Mouse (Mus musculus): ENCODE measurements around the gene 2210016F16Rik. TPM values are rescaled to one million over a fixed set of nuclear protein-coding genes. Genes with fewer than 3 reads are reported as not detected.
"Not testable (repeated sequence)": the region's sequence is repeated elsewhere in the genome, so short reads cannot be mapped to it uniquely, and the experiment has no call there.

Gene 2210016F16Rik
- polyA plus RNA-seq, 1 experiment from 2014 or later, result 33.0 TPM

- no peak for ATAC-seq (ENCODE audit: insufficient number of reproducible peaks, insufficient read depth, low FRiP score, low read depth)
- WGBS, result 94% methylated on average over 4 of the region's 4 CpGs
Observed at GRCm38 (mm10) chr13:58411073-58411472, 26.0 kb upstream of the 2210016F16Rik start.

GRCm38 (mm10) chr13:58403243-58403642 lies 18.2 kb upstream of the 2210016F16Rik start, which contains the start of gene Hnrnpk:
Gene Hnrnpk (minus strand): TSS chr13:58403343.
- H3K27me3 ChIP-seq (ENCODE audit: control insufficient read depth, insufficient read depth, low read length); H3K9me3 ChIP-seq (ENCODE audit: control insufficient read depth, low read depth, low read length); ATAC-seq (ENCODE audit: insufficient number of reproducible peaks, insufficient read depth, low FRiP score, low read depth): not testable (repeated sequence)
- Histone ChIP-seq H3K4me2 (replicated peaks; ENCODE audit: low read depth, low read length) (peak within 1 kb of the TSS; percentile 44), H3K4me3 (ENCODE audit: low read depth, low read length) (peak within 1 kb of the TSS; percentile 98), H3K4me1 (ENCODE audit: control insufficient read depth, insufficient read depth, low read length) (peaks cover 11% of the 10 kb centered on the region; the same call in 1 of the 2 replicates), H3K27ac (ENCODE audit: low read length) (peak within 1 kb of the TSS; percentile 99), H3K9ac (replicated peaks; ENCODE audit: low read depth, low read length) (peak within 1 kb of the TSS; percentile 100), H3K36me3 (ENCODE audit: control insufficient read depth, insufficient read depth, low read length) (peaks cover 16% of the 10 kb centered on the region)
- WGBS, result 7% methylated on average over 16 of the region's 17 CpGs

More at GRCm38 (mm10) chr13:58411073-58411472, 26.0 kb upstream of the 2210016F16Rik start:
- Histone ChIP-seq H3K36me3 (ENCODE audit: control insufficient read depth, insufficient read depth, low read length) (peaks cover 4% of the 10 kb centered on the region), H3K4me2 (replicated peaks; ENCODE audit: low read depth, low read length) (no peak overlapping the region), H3K9me3 (ENCODE audit: control insufficient read depth, low read depth, low read length) (no peaks in the 10 kb centered on the region; the same call in 1 of the 2 replicates), H3K9ac (replicated peaks; ENCODE audit: low read depth, low read length) (no peak overlapping the region), H3K4me3 (ENCODE audit: low read depth, low read length) (no peak overlapping the region), H3K27me3 (ENCODE audit: control insufficient read depth, insufficient read depth, low read length) (no peaks in the 10 kb centered on the region), H3K4me1 (ENCODE audit: control insufficient read depth, insufficient read depth, low read length) (no peaks in the 10 kb centered on the region), H3K27ac (ENCODE audit: low read length) (no peak overlapping the region)

- peak overlapping the region; percentile 98 for H3K4me3 ChIP-seq (ENCODE audit: low read depth, low read length)
- peaks cover 20% of the 10 kb centered on the region for H3K36me3 ChIP-seq (ENCODE audit: control insufficient read depth, insufficient read depth, low read length)
- peak; percentile 73 for ATAC-seq (ENCODE audit: insufficient number of reproducible peaks, insufficient read depth, low FRiP score, low read depth)
- H3K4me1 ChIP-seq (ENCODE audit: control insufficient read depth, insufficient read depth, low read length), result peaks cover 11% of the 10 kb centered on the region; the same call in 1 of the 2 replicates
- H3K9ac ChIP-seq (replicated peaks; ENCODE audit: low read depth, low read length), result peak overlapping the region; percentile 100
- H3K9me3 ChIP-seq (ENCODE audit: control insufficient read depth, low read depth, low read length), result no peaks in the 10 kb centered on the region
- no peaks in the 10 kb centered on the region for H3K27me3 ChIP-seq (ENCODE audit: control insufficient read depth, insufficient read depth, low read length)
- H3K4me2 ChIP-seq (replicated peaks; ENCODE audit: low read depth, low read length), result peak overlapping the region; percentile 44
- 0% methylated on average over 25 of the region's 48 CpGs for WGBS
- H3K27ac ChIP-seq (ENCODE audit: low read length), result peak overlapping the region; percentile 99
Observed at GRCm38 (mm10) chr13:58402744-58403110, 17.7 kb upstream of the 2210016F16Rik start.

- H3K27ac ChIP-seq (ENCODE audit: low read length), result peak within 1 kb of the TSS; percentile 99
- ATAC-seq (ENCODE audit: insufficient number of reproducible peaks, insufficient read depth, low FRiP score, low read depth), result peak; percentile 92
- peak within 1 kb of the TSS; percentile 98 for H3K4me3 ChIP-seq (ENCODE audit: low read depth, low read length)
- peak within 1 kb of the TSS; percentile 100 for H3K9ac ChIP-seq (replicated peaks; ENCODE audit: low read depth, low read length)
- peaks cover 21% of the 10 kb centered on the region for H3K36me3 ChIP-seq (ENCODE audit: control insufficient read depth, insufficient read depth, low read length)
- no peaks in the 10 kb centered on the region for H3K27me3 ChIP-seq (ENCODE audit: control insufficient read depth, insufficient read depth, low read length)
- peak within 1 kb of the TSS; percentile 79 for H3K4me2 ChIP-seq (replicated peaks; ENCODE audit: low read depth, low read length)
- under 1% methylated on average over 90 of the region's 91 CpGs for WGBS
- H3K9me3 ChIP-seq (ENCODE audit: control insufficient read depth, low read depth, low read length), result no peaks in the 10 kb centered on the region
- peaks cover 11% of the 10 kb centered on the region; the same call in 1 of the 2 replicates for H3K4me1 ChIP-seq (ENCODE audit: control insufficient read depth, insufficient read depth, low read length)
Observed at GRCm38 (mm10) chr13:58402003-58402743, 17.1 kb upstream of the 2210016F16Rik start, which contains the start of gene Rmi1. Gene Rmi1 (plus strand): TSS chr13:58402248.

GRCm38 (mm10) chr13:58401135-58402002 lies 16.3 kb upstream of the 2210016F16Rik start:
- peak overlapping the region; percentile 79 for H3K4me2 ChIP-seq (replicated peaks; ENCODE audit: low read depth, low read length)
- peak overlapping the region; percentile 100 for H3K9ac ChIP-seq (replicated peaks; ENCODE audit: low read depth, low read length)
- no peaks in the 10 kb centered on the region for H3K27me3 ChIP-seq (ENCODE audit: control insufficient read depth, insufficient read depth, low read length)
- H3K4me3 ChIP-seq (ENCODE audit: low read depth, low read length), result peak overlapping the region; percentile 98
- H3K27ac ChIP-seq (ENCODE audit: low read length), result peak overlapping the region; percentile 99
- WGBS, result under 1% methylated on average over 72 of the region's 100 CpGs
- H3K4me1 ChIP-seq (ENCODE audit: control insufficient read depth, insufficient read depth, low read length), result peaks cover 11% of the 10 kb centered on the region; the same call in 1 of the 2 replicates
- peaks cover 29% of the 10 kb centered on the region for H3K36me3 ChIP-seq (ENCODE audit: control insufficient read depth, insufficient read depth, low read length)
- H3K9me3 ChIP-seq (ENCODE audit: control insufficient read depth, low read depth, low read length), result no peaks in the 10 kb centered on the region
- ATAC-seq (ENCODE audit: insufficient number of reproducible peaks, insufficient read depth, low FRiP score, low read depth), result peak; percentile 43

GRCm38 (mm10) chr13:58400576-58400975 lies 15.6 kb upstream of the 2210016F16Rik start:
- Histone ChIP-seq H3K9me3 (ENCODE audit: control insufficient read depth, low read depth, low read length) (no peaks in the 10 kb centered on the region), H3K4me3 (ENCODE audit: low read depth, low read length) (peak overlapping the region; percentile 98), H3K4me2 (replicated peaks; ENCODE audit: low read depth, low read length) (peak overlapping the region; percentile 79), H3K27ac (ENCODE audit: low read length) (no peak overlapping the region; the same call in 1 of the 2 replicates), H3K36me3 (ENCODE audit: control insufficient read depth, insufficient read depth, low read length) (peaks cover 37% of the 10 kb centered on the region), H3K27me3 (ENCODE audit: control insufficient read depth, insufficient read depth, low read length) (no peaks in the 10 kb centered on the region), H3K9ac (replicated peaks; ENCODE audit: low read depth, low read length) (peak overlapping the region; percentile 100), H3K4me1 (ENCODE audit: control insufficient read depth, insufficient read depth, low read length) (peaks cover 11% of the 10 kb centered on the region; the same call in 1 of the 2 replicates)
- WGBS, result under 1% methylated on average over 11 of the region's 11 CpGs
- no peak for ATAC-seq (ENCODE audit: insufficient number of reproducible peaks, insufficient read depth, low FRiP score, low read depth)

GRCm38 (mm10) chr13:58397651-58398050 lies 12.6 kb upstream of the 2210016F16Rik start:
- Histone ChIP-seq H3K4me1 (ENCODE audit: control insufficient read depth, insufficient read depth, low read length) (peaks cover 5% of the 10 kb centered on the region; the same call in 1 of the 2 replicates), H3K9ac (replicated peaks; ENCODE audit: low read depth, low read length) (no peak overlapping the region), H3K4me3 (ENCODE audit: low read depth, low read length) (no peak overlapping the region), H3K9me3 (ENCODE audit: control insufficient read depth, low read depth, low read length) (no peaks in the 10 kb centered on the region), H3K4me2 (replicated peaks; ENCODE audit: low read depth, low read length) (no peak overlapping the region), H3K36me3 (ENCODE audit: control insufficient read depth, insufficient read depth, low read length) (peaks cover 64% of the 10 kb centered on the region), H3K27me3 (ENCODE audit: control insufficient read depth, insufficient read depth, low read length) (no peaks in the 10 kb centered on the region), H3K27ac (ENCODE audit: low read length) (no peak overlapping the region)
- ATAC-seq (ENCODE audit: insufficient number of reproducible peaks, insufficient read depth, low FRiP score, low read depth), result no peak
- WGBS, result 91% methylated on average over 13 of the region's 13 CpGs

- not testable (repeated sequence) for H3K4me2 ChIP-seq (replicated peaks; ENCODE audit: low read depth, low read length); H3K27ac ChIP-seq (ENCODE audit: low read length); ATAC-seq (ENCODE audit: insufficient number of reproducible peaks, insufficient read depth, low FRiP score, low read depth); H3K9ac ChIP-seq (replicated peaks; ENCODE audit: low read depth, low read length); H3K27me3 ChIP-seq (ENCODE audit: control insufficient read depth, insufficient read depth, low read length); H3K4me1 ChIP-seq (ENCODE audit: control insufficient read depth, insufficient read depth, low read length); H3K9me3 ChIP-seq (ENCODE audit: control insufficient read depth, low read depth, low read length); H3K4me3 ChIP-seq (ENCODE audit: low read depth, low read length)
- WGBS, result 82% methylated on average over 11 of the region's 11 CpGs
- peaks cover 82% of the 10 kb centered on the region for H3K36me3 ChIP-seq (ENCODE audit: control insufficient read depth, insufficient read depth, low read length)
Observed at GRCm38 (mm10) chr13:58394392-58394791, 9.4 kb upstream of the 2210016F16Rik start.

All from stomach, embryonic 14.5 days (tissue).